Mouse (Mus musculus) heart, postnatal 0 days (tissue): Measurements from ENCODE around the gene Heatr5a.

Experiments used
- CTCF ChIP-seq: IDR thresholded peaks from 2 replicates; pipeline ENCODE4 v1.5.1; 2016; ENCODE audit warnings: antibody characterized with exemption, control low read depth, low read depth
- EP300 ChIP-seq: IDR thresholded peaks from 2 replicates; pipeline ENCODE4 v1.6.1; 2016; ENCODE audit warnings: antibody characterized with exemption, low read depth

GRCm38 (mm10) chr12:51828716-51829289 lies 142.3 kb downstream of the Heatr5a start:
- TF ChIP-seq CTCF (no peak), EP300 (no peak; the same call in 1 of the 2 replicates)
